Mouse (Mus musculus): ENCODE data around the gene Hyal1. TPM values are rescaled to one million over a fixed set of nuclear protein-coding genes. Genes with fewer than 3 reads are reported as not detected.

The Hyal1 gene
- total and polyA plus RNA-seq, 3 experiments: 0.40 to 0.59 TPM; not detected in 1

DNA sequence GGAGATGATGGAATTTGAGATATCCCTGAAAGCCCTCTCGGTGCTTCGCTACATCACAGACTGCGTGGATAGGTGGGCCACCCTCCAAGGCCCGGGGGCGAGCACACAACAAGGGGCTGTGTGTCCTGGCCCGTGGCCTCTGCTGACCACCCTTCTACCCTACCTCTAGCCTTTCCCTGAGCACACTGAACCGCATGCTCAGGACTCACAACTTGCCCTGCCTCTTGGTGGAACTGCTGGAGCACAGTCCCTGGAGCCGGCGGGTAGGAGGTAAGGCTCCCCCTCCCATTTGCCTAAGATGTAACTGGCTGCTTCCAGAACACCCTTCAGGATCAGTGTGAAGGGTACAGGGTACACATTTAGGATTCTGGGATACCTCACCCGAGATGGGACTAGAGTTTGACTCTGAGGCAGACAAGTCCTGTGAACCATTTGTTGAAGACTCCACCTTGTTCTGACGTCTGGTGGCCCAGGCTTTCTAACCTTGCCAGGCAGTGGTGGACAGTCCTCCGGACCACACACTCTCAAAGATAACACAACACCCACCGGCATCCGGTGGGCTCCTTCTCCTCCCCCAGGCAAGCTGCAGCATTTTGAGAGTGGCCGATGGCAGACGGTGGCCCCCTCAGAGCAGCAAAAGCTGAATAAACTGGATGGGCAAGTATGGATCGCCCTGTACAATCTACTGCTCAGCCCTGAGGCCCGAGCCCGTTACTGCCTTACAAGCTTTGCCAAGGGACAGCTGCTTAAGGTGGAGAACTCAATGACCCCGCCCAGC is 27.2 kb upstream of the Hyal1 start:
- Histone ChIP-seq H3K27me3 (replicated peaks) (no peaks in the 10 kb centered on the region), H3K9me3 (replicated peaks; ENCODE audit: low read length) (no peaks in the 10 kb centered on the region), H3K4me1 (ENCODE audit: control insufficient read depth in 1 of 2, insufficient read depth in 2 of 2) (peaks cover 5 to 49% of the 10 kb centered on the region in 2 experiments), H3K27ac (ENCODE audit: insufficient read depth, low read depth) (no peak overlapping the region), H3K79me2 (replicated peaks; ENCODE audit: control insufficient read depth, extremely low read depth, insufficient read depth, poor library complexity, severe bottlenecking) (no peaks in the 10 kb centered on the region; the same call in 1 of the 2 replicates), H3K4me2 (ENCODE audit: insufficient read depth, low read depth, poor library complexity, severe bottlenecking) (no peak overlapping the region), H3K9ac (ENCODE audit: insufficient read depth, low read depth) (no peak overlapping the region), H3K36me3 (replicated peaks in 1 of 2; ENCODE audit: control insufficient read depth in 1 of 2, insufficient read depth in 1 of 2, low read length in 1 of 2) (peaks cover 14 to 26% of the 10 kb centered on the region in 2 experiments), H3K4me3 (replicated peaks in 1 of 3; ENCODE audit: low read depth in 2 of 3, low read length in 2 of 3, poor library complexity in 1 of 3) (no peak overlapping the region)
- no peak for DNase-seq (ENCODE audit: extremely low read depth)
- in situ Hi-C loops (cut with MboI; ENCODE audit: low pct_ligation_motif_present, low pct_unique_long_range_greater_than_20kb, low sequenced_read_pairs): no loop called here
- dilution Hi-C loops (cut with MboI; ENCODE audit: extremely low pct_ligation_motif_present, extremely low pct_unique_long_range_greater_than_20kb, low sequenced_read_pairs): no loop called here
- no peak for TF ChIP-seq NRF1 (IDR thresholded peaks at IDR 0.05; ENCODE audit: low read depth, low read length)
- no peak for TF ChIP-seq BHLHE40 (IDR thresholded peaks at IDR 0.05; ENCODE audit: low read depth, low read length)
- no peak for TF ChIP-seq GABPA (IDR thresholded peaks at IDR 0.05; ENCODE audit: insufficient replicate concordance, low read depth, low read length)
- no peak for TF ChIP-seq USF1 (IDR thresholded peaks at IDR 0.05; ENCODE audit: low read depth, low read length)
- no peak for TF ChIP-seq ELF1 (IDR thresholded peaks at IDR 0.05; ENCODE audit: low read depth, low read length)
- TF ChIP-seq EP300 (IDR thresholded peaks at IDR 0.05; ENCODE audit: low read length): no peak
- no peak for TF ChIP-seq E2F4 (IDR thresholded peaks at IDR 0.05; ENCODE audit: insufficient replicate concordance, low read depth, low read length)
- no peak for TF ChIP-seq MAFK (IDR thresholded peaks at IDR 0.05; ENCODE audit: insufficient replicate concordance, low read length)
- no peak for TF ChIP-seq HCFC1 (IDR thresholded peaks at IDR 0.05; ENCODE audit: low read depth, low read length)
- TF ChIP-seq MEF2A (IDR thresholded peaks at IDR 0.05; ENCODE audit: borderline replicate concordance, low read depth, low read length): no peak
- TF ChIP-seq POLR2A (IDR thresholded peaks at IDR 0.05; ENCODE audit: low read depth, low read length): no peak
- TF ChIP-seq ZNF384 (IDR thresholded peaks at IDR 0.05; ENCODE audit: low read depth, low read length): no peak
- TF ChIP-seq CHD1 (IDR thresholded peaks at IDR 0.05; ENCODE audit: low read depth, low read length): no peak

DNA sequence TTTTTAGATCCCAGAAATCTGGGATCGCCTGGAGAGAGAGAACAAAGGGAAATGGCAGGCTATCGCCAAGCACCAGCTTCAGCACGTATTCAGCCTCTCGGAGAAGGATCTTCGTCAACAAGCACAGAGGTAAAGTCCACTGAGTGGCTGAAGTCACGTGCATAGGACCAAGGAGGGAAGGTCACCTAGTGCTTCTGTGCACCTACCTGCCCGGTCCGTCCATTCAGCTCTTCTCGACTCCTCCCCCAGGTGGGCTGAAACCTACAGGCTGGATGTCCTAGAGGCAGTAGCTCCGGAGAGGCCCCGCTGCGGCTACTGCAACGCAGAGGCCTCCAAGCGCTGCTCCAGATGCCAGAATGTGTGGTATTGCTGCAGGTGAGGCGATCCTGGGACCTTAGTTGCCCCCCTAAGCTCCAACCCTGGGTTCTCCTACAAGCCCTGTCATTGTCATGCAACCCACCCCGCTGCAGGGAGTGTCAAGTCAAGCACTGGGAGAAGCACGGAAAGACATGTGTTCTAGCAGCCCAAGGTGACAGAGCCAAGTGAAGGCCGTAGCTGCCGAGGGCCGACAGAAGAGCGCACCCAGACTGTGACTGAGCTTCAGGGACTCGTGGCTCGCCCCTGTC is 26.1 kb upstream of the Hyal1 start:
- Histone ChIP-seq H3K27ac (ENCODE audit: insufficient read depth, low read depth) (no peak overlapping the region), H3K27me3 (replicated peaks) (no peaks in the 10 kb centered on the region), H3K9me3 (replicated peaks; ENCODE audit: low read length) (no peaks in the 10 kb centered on the region), H3K4me1 (ENCODE audit: control insufficient read depth in 1 of 2, insufficient read depth in 2 of 2) (peaks cover 5 to 44% of the 10 kb centered on the region in 2 experiments), H3K79me2 (replicated peaks; ENCODE audit: control insufficient read depth, extremely low read depth, insufficient read depth, poor library complexity, severe bottlenecking) (peaks cover 7% of the 10 kb centered on the region), H3K4me2 (ENCODE audit: insufficient read depth, low read depth, poor library complexity, severe bottlenecking) (no peak overlapping the region), H3K4me3 (replicated peaks in 1 of 3; ENCODE audit: low read depth in 2 of 3, low read length in 2 of 3, poor library complexity in 1 of 3) (no peak overlapping the region), H3K9ac (ENCODE audit: insufficient read depth, low read depth) (no peak overlapping the region), H3K36me3 (replicated peaks in 1 of 2; ENCODE audit: control insufficient read depth in 1 of 2, insufficient read depth in 1 of 2, low read length in 1 of 2) (peaks cover 5 to 15% of the 10 kb centered on the region in 2 experiments)
- TF ChIP-seq USF2 (conservative IDR thresholded peaks at IDR 0.05; ENCODE audit: low read depth, low read length): no peak
- TF ChIP-seq USF1 (IDR thresholded peaks at IDR 0.05; ENCODE audit: low read depth, low read length): no peak
- TF ChIP-seq RCOR1 (conservative IDR thresholded peaks at IDR 0.05; ENCODE audit: low read depth, low read length): no peak
- TF ChIP-seq BHLHE40 (IDR thresholded peaks at IDR 0.05; ENCODE audit: low read depth, low read length): no peak
- no peak for TF ChIP-seq JUND (conservative IDR thresholded peaks at IDR 0.05; ENCODE audit: low read depth, low read length)
- dilution Hi-C loops (cut with MboI; ENCODE audit: extremely low pct_ligation_motif_present, extremely low pct_unique_long_range_greater_than_20kb, low sequenced_read_pairs): no loop called here
- in situ Hi-C loops (cut with MboI; ENCODE audit: low pct_ligation_motif_present, low pct_unique_long_range_greater_than_20kb, low sequenced_read_pairs): no loop called here
- DNase-seq (ENCODE audit: extremely low read depth): no peak
